Mouse (Mus musculus) CH12.LX (cell line): ENCODE results near the gene Glis3. TPM values are rescaled to one million over a fixed set of nuclear protein-coding genes. Genes with fewer than 3 reads are reported as not detected.

Source experiments
- DNase-seq: peaks from one replicate; pipeline ENCODE4 v3.0.0-alpha.2; 2013; ENCODE audit errors: extremely low read depth
- H3K27ac ChIP-seq: 2 replicates; pipeline ENCODE4 v1.5.1; 2012; ENCODE audit warnings: low read depth, mild to moderate bottlenecking, control low read depth, moderate library complexity; ENCODE audit not compliant: insufficient read depth
- H3K27me3 ChIP-seq: replicated peaks from 2 replicates; pipeline ENCODE3; 2012; ENCODE audit warnings: inconsistent platforms
- H3K36me3 ChIP-seq, 2 experiments: replicated peaks in 1 of 2; 2 replicates each; pipeline versions ENCODE3 to v1.6.1; 2012; ENCODE audit warnings: inconsistent platforms in 1 of 2, low read length in 1 of 2, mild to moderate bottlenecking in 1 of 2, mixed read lengths in 1 of 2, moderate library complexity in 1 of 2; ENCODE audit not compliant: control insufficient read depth in 1 of 2, insufficient read depth in 1 of 2
- H3K4me1 ChIP-seq, 2 experiments: 2 replicates each; pipeline ENCODE4 v1.6.1; 2012; ENCODE audit warnings: inconsistent platforms in 1 of 2, moderate library complexity in 1 of 2; ENCODE audit not compliant: insufficient read depth in 2 of 2, control insufficient read depth in 1 of 2
- H3K4me2 ChIP-seq: 2 replicates; pipeline ENCODE4 v1.6.1; 2012; ENCODE audit warnings: low read depth, mild to moderate bottlenecking, control low read depth; ENCODE audit not compliant: poor library complexity, insufficient read depth, severe bottlenecking
- H3K4me3 ChIP-seq, 3 experiments: fragments of 150-350 bp in 1 of 3; sonication (generic) in 1 of 3; replicated peaks in 1 of 3; 2 replicates each; pipeline versions ENCODE3 to v1.5.1; 2011 to 2012; ENCODE audit warnings: low read depth in 2 of 3, low read length in 2 of 3, mild to moderate bottlenecking in 2 of 3, moderate library complexity in 2 of 3, control low read depth in 1 of 3, improper control_type of control experiment in 1 of 3, inconsistent platforms in 1 of 3, mixed read lengths in 1 of 3; ENCODE audit not compliant: poor library complexity in 1 of 3
- H3K79me2 ChIP-seq: replicated peaks from 2 replicates; pipeline ENCODE4 v1.6.1; 2012; ENCODE audit warnings: mild to moderate bottlenecking, moderate library complexity; ENCODE audit not compliant: control insufficient read depth, poor library complexity, insufficient read depth, severe bottlenecking; ENCODE audit errors: extremely low read depth
- H3K9ac ChIP-seq: 2 replicates; pipeline ENCODE4 v1.6.1; 2012; ENCODE audit warnings: low read depth, mild to moderate bottlenecking, control low read depth, moderate library complexity; ENCODE audit not compliant: insufficient read depth
- H3K9me3 ChIP-seq: replicated peaks from 2 replicates; pipeline ENCODE3; 2012; ENCODE audit warnings: low read length, inconsistent platforms, mixed read lengths
- BHLHE40 ChIP-seq: IDR thresholded peaks from 2 replicates; pipeline ENCODE4 v1.6.1; 2011; ENCODE audit warnings: mild to moderate bottlenecking, low read depth, low read length, improper control_type of control experiment
- CHD1 ChIP-seq: IDR thresholded peaks from 2 replicates; pipeline ENCODE4 v1.6.1; 2012; ENCODE audit warnings: low read depth, low read length, improper control_type of control experiment, inconsistent platforms
- CHD2 ChIP-seq: IDR thresholded peaks from 2 replicates; pipeline ENCODE4 v1.6.1; 2011; ENCODE audit warnings: low read length, improper control_type of control experiment
- CTCF ChIP-seq, 2 experiments: IDR thresholded peaks in 1 of 2; conservative IDR thresholded peaks in 1 of 2; 2 replicates each; pipeline ENCODE4 v1.5.1; 2011 to 2012; ENCODE audit warnings: low read depth in 2 of 2, low read length in 2 of 2, improper control_type of control experiment in 1 of 2, inconsistent platforms in 1 of 2, mild to moderate bottlenecking in 1 of 2, moderate library complexity in 1 of 2
- EP300 ChIP-seq: IDR thresholded peaks from 2 replicates; pipeline ENCODE4 v1.6.1; 2011; ENCODE audit warnings: low read length, improper control_type of control experiment
- GABPA ChIP-seq: IDR thresholded peaks from 2 replicates; pipeline ENCODE4 v1.6.1; 2012; ENCODE audit warnings: low read depth, low read length, improper control_type of control experiment, inconsistent platforms; ENCODE audit not compliant: insufficient replicate concordance
- IRF4 ChIP-seq: IDR thresholded peaks from 2 replicates; pipeline ENCODE4 v1.6.1; 2014; ENCODE audit warnings: low read depth, mild to moderate bottlenecking, inconsistent platforms, low read length, improper control_type of control experiment
- KAT2A ChIP-seq: IDR thresholded peaks from 2 replicates; pipeline ENCODE4 v1.6.1; 2012; ENCODE audit warnings: low read length, improper control_type of control experiment, inconsistent platforms; ENCODE audit not compliant: insufficient replicate concordance
- MAZ ChIP-seq: IDR thresholded peaks from 2 replicates; pipeline ENCODE4 v1.6.1; 2012; ENCODE audit warnings: low read depth, mild to moderate bottlenecking, inconsistent platforms, low read length, improper control_type of control experiment, moderate library complexity
- MEF2A ChIP-seq: IDR thresholded peaks from 2 replicates; pipeline ENCODE4 v1.6.1; 2014; ENCODE audit warnings: low read depth, mild to moderate bottlenecking, inconsistent platforms, low read length, improper control_type of control experiment, borderline replicate concordance
- MYC ChIP-seq: IDR thresholded peaks from 2 replicates; pipeline ENCODE4 v1.6.1; 2011; ENCODE audit warnings: low read depth, mild to moderate bottlenecking, improper control_type of control experiment, low read length
- NRF1 ChIP-seq: IDR thresholded peaks from 2 replicates; pipeline ENCODE4 v1.6.1; 2014; ENCODE audit warnings: low read depth, mild to moderate bottlenecking, inconsistent platforms, low read length, improper control_type of control experiment, moderate library complexity
- POLR2A ChIP-seq: IDR thresholded peaks from 2 replicates; pipeline ENCODE4 v1.6.1; 2011; ENCODE audit warnings: low read depth, mild to moderate bottlenecking, improper control_type of control experiment, low read length
- RAD21 ChIP-seq: IDR thresholded peaks from 2 replicates; pipeline ENCODE4 v1.6.1; 2011; ENCODE audit warnings: low read depth, mild to moderate bottlenecking, low read length, improper control_type of control experiment, moderate library complexity
- RCOR1 ChIP-seq: conservative IDR thresholded peaks from 2 replicates; pipeline ENCODE4 v1.6.1; 2012; ENCODE audit warnings: low read depth, mild to moderate bottlenecking, inconsistent platforms, low read length, improper control_type of control experiment
- SMC3 ChIP-seq: IDR thresholded peaks from 2 replicates; pipeline ENCODE4 v1.6.1; 2011; ENCODE audit warnings: low read depth, low read length, improper control_type of control experiment
- TBP ChIP-seq: conservative IDR thresholded peaks from 2 replicates; pipeline ENCODE4 v1.6.1; 2011; ENCODE audit warnings: low read depth, low read length, improper control_type of control experiment
- TCF12 ChIP-seq: IDR thresholded peaks from 2 replicates; pipeline ENCODE4 v1.6.1; 2014; ENCODE audit warnings: low read depth, mild to moderate bottlenecking, inconsistent platforms, low read length, improper control_type of control experiment
- UBTF ChIP-seq: IDR thresholded peaks from 2 replicates; pipeline ENCODE4 v1.6.1; 2012; ENCODE audit warnings: low read depth, mild to moderate bottlenecking, inconsistent platforms, low read length, improper control_type of control experiment, moderate library complexity
- ZC3H11A ChIP-seq: IDR thresholded peaks from 2 replicates; pipeline ENCODE4 v1.6.1; 2012; ENCODE audit warnings: low read depth, mild to moderate bottlenecking, inconsistent platforms, low read length, improper control_type of control experiment
- ZNF384 ChIP-seq: IDR thresholded peaks from 2 replicates; pipeline ENCODE4 v1.6.1; 2012; ENCODE audit warnings: low read depth, low read length, improper control_type of control experiment, inconsistent platforms
- dilution Hi-C: fragments of 300-500 bp; cut with MboI; formaldehyde crosslinking; loops from 2 replicates; pipeline ENCODE4 v1.14.3; 2020; ENCODE audit warnings: low sequenced_read_pairs; ENCODE audit not compliant: extremely low pct_unique_long_range_greater_than_20kb, extremely low pct_ligation_motif_present
- in situ Hi-C: fragments of 300-500 bp; cut with MboI; formaldehyde crosslinking; loops from 3 replicates; pipeline ENCODE4 v1.14.3; 2019; ENCODE audit warnings: low sequenced_read_pairs, low pct_ligation_motif_present, low pct_unique_long_range_greater_than_20kb, mixed read lengths
- polyA plus RNA-seq: library from polyadenylated mRNA; unstranded; fragments of >175 nt; gene quantifications from 2 replicates; pipeline ENCODE4 v1.2.1, GENCODE M21; 2012; ENCODE audit warnings: low read depth; ENCODE audit not compliant: insufficient read length
- total RNA-seq, 2 experiments: library from RNA; depleted of rRNA; stranded (reverse); fragments of 300-350 nt in 1 of 2; fragments of >200 nt in 1 of 2; gene quantifications; 2 replicates each; pipeline ENCODE4 v1.2.3; 2012 to 2014

The Glis3 gene
- total and polyA plus RNA-seq, 3 experiments = not detected

- TF ChIP-seq CTCF (conservative IDR thresholded peaks at IDR 0.05 in 1 of 2, IDR thresholded peaks at IDR 0.05 in 1 of 2; ENCODE audit: low read depth in 2 of 2, low read length in 2 of 2) (no peak), MAZ (no peak), UBTF (no peak), RCOR1 (no peak)
- Histone ChIP-seq H3K4me1 (no peaks in the 10 kb centered on the region), H3K79me2 (no peaks in the 10 kb centered on the region), H3K9ac (no peak overlapping the region), H3K9me3 (no peaks in the 10 kb centered on the region), H3K4me3 (no peak overlapping the region), H3K27ac (no peak overlapping the region), H3K27me3 (no peaks in the 10 kb centered on the region), H3K4me2 (no peak overlapping the region), H3K36me3 (no peaks in the 10 kb centered on the region)
- DNase-seq = no peak
- in situ Hi-C loops = no loop called here
- dilution Hi-C loops = no loop called here
Measured at GRCm38 (mm10) chr19:28724641-28725040, 44.8 kb upstream of the Glis3 start.

- Histone ChIP-seq H3K79me2 (no peaks in the 10 kb centered on the region), H3K4me3 (no peak overlapping the region), H3K9me3 (no peaks in the 10 kb centered on the region), H3K36me3 (no peaks in the 10 kb centered on the region), H3K9ac (no peak overlapping the region), H3K27me3 (no peaks in the 10 kb centered on the region), H3K4me2 (no peak overlapping the region), H3K4me1 (no peaks in the 10 kb centered on the region), H3K27ac (no peak overlapping the region)
- TF ChIP-seq MEF2A (no peak), ZC3H11A (no peak), NRF1 (no peak), GABPA (no peak), SMC3 (no peak), IRF4 (no peak), MYC (no peak), TCF12 (no peak), POLR2A (no peak), BHLHE40 (no peak), TBP (no peak), EP300 (no peak), CHD1 (no peak), RCOR1 (no peak), RAD21 (no peak), MAZ (no peak), CHD2 (no peak), ZNF384 (no peak), KAT2A (no peak)
- in situ Hi-C loops (no loop called here), dilution Hi-C loops (no loop called here)
- DNase-seq = no peak
Measured at GRCm38 (mm10) chr19:28722626-28723025, 42.7 kb upstream of the Glis3 start.
